Mouse (Mus musculus) spleen, adult 18-20 months (tissue): ENCODE measurements at regions not wholly inside any gene's neighbourhood (a gene's known extent, or its start where the extent isn't known, plus 50 kb on each side); places are given as distances from the start of the nearest gene placed in this dataset.

Source experiments
- DNase-seq, 2 experiments: peaks; one replicate each; pipeline ENCODE4 v3.0.0; 2022; ENCODE audit warnings: mixed read lengths in 2 of 2

GRCm38 (mm10) chr11:105538421-105539210 lies 51.2 kb upstream of the Tanc2 start:
- no peak for DNase-seq

- DNase-seq: no peak
These were observed 57.2 kb upstream of the Tanc2 start for GRCm38 (mm10) chr11:105532616-105533015.

GRCm38 (mm10) chr11:105530711-105531157 lies 59.1 kb upstream of the Tanc2 start:
- no peak for DNase-seq

- no peak for DNase-seq
These were observed 63.7 kb upstream of the Tanc2 start for GRCm38 (mm10) chr11:105526066-105526465.

- peak; percentile 5 for DNase-seq
These were observed 64.2 kb upstream of the Tanc2 start for GRCm38 (mm10) chr11:105525608-105526007.

GRCm38 (mm10) chr11:105524400-105524799 lies 65.4 kb upstream of the Tanc2 start:
- DNase-seq: no peak

GRCm38 (mm10) chr11:105523765-105524164 lies 66.0 kb upstream of the Tanc2 start:
- no peak for DNase-seq

GRCm38 (mm10) chr11:105520398-105520797 lies 63.9 kb upstream of the March10 start:
- no peak for DNase-seq

- no peak for DNase-seq
These were observed 56.7 kb upstream of the March10 start for GRCm38 (mm10) chr11:105513275-105513674.

GRCm38 (mm10) chr11:105510626-105511025 lies 54.1 kb upstream of the March10 start:
- DNase-seq: no peak

GRCm38 (mm10) chr11:105510056-105510455 lies 53.5 kb upstream of the March10 start:
- DNase-seq: no peak

- DNase-seq: no peak
These were observed 52.1 kb upstream of the March10 start for GRCm38 (mm10) chr11:105508660-105509038.

GRCm38 (mm10) chr11:105507972-105508659 lies 51.6 kb upstream of the March10 start:
- no peak for DNase-seq

- DNase-seq: no peak
These were observed 50.9 kb upstream of the March10 start for GRCm38 (mm10) chr11:105507332-105507971.
